Mouse (Mus musculus) embryonic facial prominence, embryonic 14.5 days (tissue): Measurements from ENCODE around the gene Gm21983. TPM values are rescaled to one million over a fixed set of nuclear protein-coding genes. Genes with fewer than 3 reads are reported as not detected.

Experiments used
- ATAC-seq: fragments of 200-750 bp; cut with Nextera tagmentation; 2 replicates; pipeline ENCODE4 v1.8.0; 2017; ENCODE audit warnings: low read depth, moderate number of reproducible peaks, moderate TSS enrichment
- DNase-seq: peaks from one replicate; pipeline ENCODE4 v3.0.0-alpha.2; 2015; ENCODE audit warnings: low spot score
- H3K27ac ChIP-seq: fragments of 300-500 bp; sonication (generic); replicated peaks from 2 replicates; pipeline ENCODE4 v1.5.1; 2014; ENCODE audit warnings: low read depth, mild to moderate bottlenecking, low read length, moderate library complexity
- H3K27me3 ChIP-seq: fragments of 300-500 bp; sonication (generic); replicated peaks from 2 replicates; pipeline ENCODE4 v1.6.1; 2014; ENCODE audit warnings: low read length; ENCODE audit not compliant: control insufficient read depth, insufficient read depth
- H3K36me3 ChIP-seq: fragments of 300-500 bp; sonication (generic); 2 replicates; pipeline ENCODE4 v1.6.1; 2014; ENCODE audit warnings: low read length, mixed read lengths; ENCODE audit not compliant: control insufficient read depth, insufficient read depth
- H3K4me1 ChIP-seq: fragments of 300-500 bp; sonication (generic); 2 replicates; pipeline ENCODE4 v1.6.1; 2014; ENCODE audit warnings: antibody characterized with exemption, low read length; ENCODE audit not compliant: control insufficient read depth, insufficient read depth
- H3K4me2 ChIP-seq: fragments of 300-500 bp; sonication (generic); 2 replicates; pipeline ENCODE4 v1.6.1; 2014; ENCODE audit warnings: low read depth, mild to moderate bottlenecking, low read length, moderate library complexity, mixed read lengths
- H3K4me3 ChIP-seq: fragments of 300-500 bp; sonication (generic); 2 replicates; pipeline ENCODE4 v1.5.1; 2014; ENCODE audit warnings: low read depth, mild to moderate bottlenecking, low read length
- H3K9ac ChIP-seq: fragments of 300-500 bp; sonication (generic); 2 replicates; pipeline ENCODE4 v1.6.1; 2014; ENCODE audit warnings: low read depth, mild to moderate bottlenecking, low read length, moderate library complexity, mixed read lengths
- H3K9me3 ChIP-seq: fragments of 300-500 bp; sonication (generic); 2 replicates; pipeline ENCODE4 v1.6.1; 2016; ENCODE audit warnings: low read length; ENCODE audit not compliant: control insufficient read depth
- WGBS: fragments of 180-500 bp; shearing (Covaris S2); extraction: QIAGEN DNeasy Blood & Tissue Kit; methylation state at CpG from one replicate; pipeline ENCODE4 v1.1.7; 2014; 5-methylcytosine and 5-hydroxymethylcytosine counted together
- polyA plus RNA-seq: library from polyadenylated mRNA; unstranded; fragments of >200 nt; fragmentation: Nextera tagmentation; extraction: Ambion mirVana; gene quantifications from 2 replicates; pipeline ENCODE4 v1.2.1, GENCODE M21; 2014

Gm21983 gene
- polyA plus RNA-seq, 1 experiment from 2014 or later: not detected

GRCm38 (mm10) chr7:27195681-27196611 lies 15.1 kb upstream of the Gm21983 start, which contains the start of the genes BC024978 and Snrpa:
Gene BC024978, plus strand, starts transcription at chr7:27195781.
Gene Snrpa, minus strand, starts transcription at chr7:27196271.
- peaks cover 39% of the 10 kb centered on the region for H3K36me3 ChIP-seq
- peak within 1 kb of the TSS; percentile 73 for H3K4me3 ChIP-seq
- peak within 1 kb of the TSS; percentile 89 for H3K4me2 ChIP-seq
- WGBS: under 1% methylated on average over 62 of the region's 64 CpGs
- H3K27me3 ChIP-seq: no peaks in the 10 kb centered on the region
- H3K27ac ChIP-seq: peak within 1 kb of the TSS; percentile 99
- peak within 1 kb of the TSS; percentile 94 for H3K9ac ChIP-seq
- peak; percentile 100 for DNase-seq
- peak; percentile 98 for ATAC-seq
- no peaks in the 10 kb centered on the region for H3K9me3 ChIP-seq
- peaks cover 11% of the 10 kb centered on the region for H3K4me1 ChIP-seq

DNA sequence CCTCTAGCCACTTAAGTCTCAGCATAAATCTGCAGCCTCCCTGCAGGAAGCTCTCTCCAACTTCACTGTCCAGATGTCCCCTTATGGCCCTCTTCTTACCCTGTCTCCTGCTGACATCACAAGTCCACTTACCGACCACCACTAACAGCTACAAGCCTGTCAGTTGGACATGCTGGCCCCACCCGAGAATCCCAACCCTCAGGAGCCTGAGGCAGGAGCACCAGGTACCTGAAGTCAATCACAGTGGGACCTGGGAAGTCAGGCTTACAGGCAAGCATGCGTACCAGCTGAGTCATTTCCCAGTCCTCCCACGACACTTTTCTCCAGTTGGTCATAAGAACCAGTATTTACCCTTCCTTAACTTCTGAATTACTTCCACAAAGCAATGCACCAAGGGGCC lies 12.8 kb upstream of the Gm21983 start:
- peak overlapping the region; percentile 73 for H3K4me3 ChIP-seq
- peaks cover 57% of the 10 kb centered on the region for H3K36me3 ChIP-seq
- no peaks in the 10 kb centered on the region for H3K27me3 ChIP-seq
- H3K9me3 ChIP-seq: no peaks in the 10 kb centered on the region
- H3K4me2 ChIP-seq: peak overlapping the region; percentile 89; the same call in 1 of the 2 replicates
- H3K27ac ChIP-seq: no peak overlapping the region
- ATAC-seq (no peak), DNase-seq (no peak)
- WGBS: 82% methylated on average over 4 of the region's 4 CpGs
- peaks cover 11% of the 10 kb centered on the region for H3K4me1 ChIP-seq
- H3K9ac ChIP-seq: peak overlapping the region; percentile 46

GRCm38 (mm10) chr7:27192434-27192833 lies 11.5 kb upstream of the Gm21983 start:
- H3K27me3 ChIP-seq: no peaks in the 10 kb centered on the region
- peaks cover 11% of the 10 kb centered on the region for H3K4me1 ChIP-seq
- H3K27ac ChIP-seq: no peak overlapping the region
- DNase-seq (no peak), ATAC-seq (no peak)
- 94% methylated on average over 5 of the region's 5 CpGs for WGBS
- no peak overlapping the region for H3K9ac ChIP-seq
- no peaks in the 10 kb centered on the region for H3K9me3 ChIP-seq
- H3K4me3 ChIP-seq: no peak overlapping the region
- H3K4me2 ChIP-seq: no peak overlapping the region
- H3K36me3 ChIP-seq: peaks cover 67% of the 10 kb centered on the region

DNA sequence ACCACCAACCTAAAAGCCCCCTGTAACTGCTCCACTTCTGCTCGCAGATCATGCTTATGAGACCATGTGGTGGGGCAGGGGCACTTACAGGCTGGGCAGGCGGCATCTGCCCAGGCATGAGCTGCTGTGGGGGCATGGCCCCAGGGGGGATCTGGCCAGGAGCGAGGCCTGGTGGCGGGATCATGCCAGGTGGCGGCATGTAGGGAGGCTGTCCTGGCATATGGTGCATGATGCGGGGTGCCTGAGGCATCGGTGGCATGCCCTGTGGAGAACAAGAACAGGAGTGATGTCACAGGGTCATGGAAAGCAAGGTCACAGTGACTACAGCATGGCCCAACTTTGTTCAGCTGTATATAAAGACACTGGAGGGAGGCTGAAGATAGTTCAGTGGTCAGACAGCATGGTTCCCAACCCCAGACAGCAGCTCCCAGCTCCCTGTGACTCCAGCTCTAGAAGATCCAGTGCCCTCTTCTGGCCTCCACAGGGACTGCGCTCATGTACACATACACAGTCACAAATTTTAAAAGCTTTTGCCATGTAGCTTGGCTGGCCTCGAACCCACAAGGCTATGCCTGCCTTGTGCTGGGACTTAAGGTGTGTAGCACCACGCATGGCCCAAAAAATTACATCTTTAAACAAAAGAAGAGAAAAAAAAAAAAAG lies 8.5 kb upstream of the Gm21983 start:
- H3K9ac ChIP-seq: no peak overlapping the region

GRCm38 (mm10) chr7:27185986-27186385 lies 5.1 kb upstream of the Gm21983 start:
- DNase-seq: no peak
- no peak overlapping the region for H3K27ac ChIP-seq
- no peak overlapping the region for H3K4me3 ChIP-seq
- H3K4me1 ChIP-seq: no peaks in the 10 kb centered on the region
- no peak for ATAC-seq
- H3K9me3 ChIP-seq: no peaks in the 10 kb centered on the region
- H3K36me3 ChIP-seq: peaks cover 74% of the 10 kb centered on the region
- H3K9ac ChIP-seq: no peak overlapping the region
- no peaks in the 10 kb centered on the region for H3K27me3 ChIP-seq
- 95% methylated on average over 5 of the region's 5 CpGs for whole genome bisulfite sequencing
- no peak overlapping the region for H3K4me2 ChIP-seq

More for the DNA sequence above, 8.5 kb upstream of the Gm21983 start:
- WGBS: 96% methylated on average over 10 of the region's 10 CpGs
- Histone ChIP-seq H3K4me3 (no peak overlapping the region), H3K4me1 (peaks cover under 1% of the 10 kb centered on the region), H3K36me3 (peaks cover 97% of the 10 kb centered on the region), H3K27ac (no peak overlapping the region), H3K27me3 (no peaks in the 10 kb centered on the region), H3K9me3 (no peaks in the 10 kb centered on the region), H3K4me2 (no peak overlapping the region)
- DNase-seq (no peak), ATAC-seq (no peak)

DNA sequence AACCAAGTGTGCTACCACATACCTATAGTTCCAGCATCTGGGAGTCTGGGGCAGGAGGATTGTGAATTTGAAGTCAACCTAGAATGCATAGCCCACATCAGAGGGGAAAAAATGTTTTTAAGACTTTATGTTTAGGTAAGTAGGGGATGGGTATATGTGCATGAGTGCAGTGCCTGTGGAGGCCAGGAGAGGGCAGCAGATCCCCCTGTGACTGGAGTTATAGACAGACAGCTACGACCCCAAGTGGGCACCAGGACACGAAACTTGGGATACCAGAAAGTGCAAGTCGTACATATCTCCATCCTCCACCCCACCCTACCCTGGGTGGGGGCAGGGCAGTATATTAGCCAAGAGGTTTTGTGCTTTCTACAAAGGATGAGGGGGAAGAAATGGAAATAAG lies 4.1 kb upstream of the Gm21983 start:
- 74% methylated on average over 3 of the region's 3 CpGs for WGBS
- Histone ChIP-seq H3K9ac (no peak overlapping the region), H3K27ac (no peak overlapping the region), H3K27me3 (no peaks in the 10 kb centered on the region), H3K36me3 (peaks cover 64% of the 10 kb centered on the region), H3K9me3 (no peaks in the 10 kb centered on the region), H3K4me2 (no peak overlapping the region), H3K4me3 (no peak overlapping the region), H3K4me1 (no peaks in the 10 kb centered on the region)
- ATAC-seq: no peak
- DNase-seq: no peak

DNA sequence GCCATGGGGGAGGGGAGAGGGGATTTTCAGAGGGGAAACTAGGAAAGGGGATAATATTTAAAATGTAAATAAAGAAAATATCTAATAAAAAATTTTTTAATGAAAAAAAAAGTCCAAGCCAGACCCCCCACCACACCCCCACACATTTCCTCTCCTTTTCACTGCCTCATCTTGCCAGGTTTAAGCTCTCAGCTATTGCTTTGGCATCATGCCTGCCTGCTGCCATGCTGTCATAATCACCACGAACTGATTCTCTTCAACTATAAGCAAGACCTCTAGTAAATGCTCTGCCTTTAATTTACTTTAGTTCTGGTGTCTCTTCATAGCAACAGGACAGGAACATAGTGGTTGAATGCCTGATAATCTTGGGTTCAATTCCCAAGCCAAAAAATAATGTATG lies 1.6 kb upstream of the Gm21983 start:
- no peak overlapping the region for H3K9ac ChIP-seq
- H3K9me3 ChIP-seq: no peaks in the 10 kb centered on the region
- ATAC-seq (no peak), DNase-seq (no peak)
- H3K36me3 ChIP-seq: peaks cover 39% of the 10 kb centered on the region
- H3K4me2 ChIP-seq: no peak overlapping the region
- no peak overlapping the region for H3K27ac ChIP-seq
- no peak overlapping the region for H3K4me3 ChIP-seq
- no peaks in the 10 kb centered on the region for H3K27me3 ChIP-seq
- H3K4me1 ChIP-seq: no peaks in the 10 kb centered on the region
- WGBS: 65% methylated on average over 1 of the region's 1 CpGs

DNA sequence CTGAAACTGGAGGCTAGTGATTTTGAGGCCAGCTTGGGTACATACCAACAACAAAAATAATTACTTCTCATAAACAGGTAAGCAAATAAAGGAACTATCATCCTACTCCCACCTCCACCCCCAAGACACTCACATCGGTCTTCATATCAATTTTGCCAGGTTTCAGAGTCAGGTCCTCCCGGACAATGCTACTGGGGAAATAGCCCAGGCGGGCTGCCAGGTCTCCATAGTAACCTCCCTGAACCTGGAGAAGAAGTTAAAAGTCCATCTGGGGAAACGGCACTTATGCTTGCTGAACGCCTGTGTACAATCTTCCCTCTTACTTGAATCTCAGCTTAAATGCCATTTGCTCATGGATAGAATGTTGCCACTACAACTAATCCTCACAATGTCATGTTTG lies 850 bp downstream of the Gm21983 start:
- peaks cover 18% of the 10 kb centered on the region for H3K36me3 ChIP-seq
- H3K27ac ChIP-seq: peak overlapping the region; percentile 80
- H3K9ac ChIP-seq: no peak overlapping the region
- ATAC-seq (no peak), DNase-seq (no peak)
- no peaks in the 10 kb centered on the region for H3K27me3 ChIP-seq
- H3K9me3 ChIP-seq: no peaks in the 10 kb centered on the region
- no peaks in the 10 kb centered on the region for H3K4me1 ChIP-seq
- peak overlapping the region; percentile 57 for H3K4me2 ChIP-seq
- H3K4me3 ChIP-seq: peak overlapping the region; percentile 66
- WGBS: 69% methylated on average over 5 of the region's 5 CpGs
